Mouse (Mus musculus) spleen, embryonic (tissue): Measurements from ENCODE around the gene Sfxn2.

Source experiments
- CTCF ChIA-PET: fragments of 350-600 bp; sonication (Branson Sonifier 250); formaldehyde crosslinking; loops from one replicate; lab custom pipeline; 2022; lab: Charles Lee

The Sfxn2 gene

GRCm38 (mm10) chr19:46598187-46598586, 25.0 kb downstream of the Sfxn2 start:
- CTCF ChIA-PET = interaction anchor here (0.6 to 0.9 kb wide), 3 partner anchors 14 to 32 kb away, joined by 4 to 7 read pairs (median 4); no protein-coding TSS in a partner anchor

GRCm38 (mm10) chr19:46598720-46599252, 25.6 kb downstream of the Sfxn2 start, which contains the start of gene Wbp1l:
Gene Wbp1l, plus strand, starts transcription at chr19:46599084.
- CTCF ChIA-PET = interaction anchor here (0.6 to 0.9 kb wide), 3 partner anchors 13 to 33 kb away, joined by 4 to 7 read pairs (median 4); no protein-coding TSS in a partner anchor

- CTCF ChIA-PET = interaction anchor here (0.9 kb wide), 1 partner anchor 12 kb away, joined by 4 read pairs; no protein-coding TSS in a partner anchor
Observed at GRCm38 (mm10) chr19:46599375-46600256, 26.5 kb downstream of the Sfxn2 start.

GRCm38 (mm10) chr19:46600371-46600770, 27.2 kb downstream of the Sfxn2 start:
- CTCF ChIA-PET = interaction anchor here (0.6 kb wide), 2 partner anchors 9 to 94 kb away, joined by 3 to 9 read pairs; no protein-coding TSS in a partner anchor

GRCm38 (mm10) chr19:46601491-46601890, 28.3 kb downstream of the Sfxn2 start:
- CTCF ChIA-PET = no interaction called here

- CTCF ChIA-PET = no interaction called here
Observed at GRCm38 (mm10) chr19:46602406-46602805, 29.2 kb downstream of the Sfxn2 start.

- CTCF ChIA-PET = no interaction called here
Observed at GRCm38 (mm10) chr19:46606718-46607117, 33.6 kb downstream of the Sfxn2 start.

GRCm38 (mm10) chr19:46607424-46607823, 34.3 kb downstream of the Sfxn2 start:
- CTCF ChIA-PET = interaction anchor here (0.6 to 0.7 kb wide), 2 partner anchors 24 to 547 kb away, joined by 3 to 4 read pairs; no protein-coding TSS in a partner anchor

- CTCF ChIA-PET = interaction anchor here (0.6 kb wide), 1 partner anchor 24 kb away, joined by 4 read pairs; no protein-coding TSS in a partner anchor
Observed at GRCm38 (mm10) chr19:46608158-46608557, 35.0 kb downstream of the Sfxn2 start.

GRCm38 (mm10) chr19:46616378-46616777, 43.2 kb downstream of the Sfxn2 start:
- CTCF ChIA-PET = interaction anchor here (0.5 kb wide), 1 partner anchor 23 kb away, joined by 3 read pairs; no protein-coding TSS in a partner anchor

- CTCF ChIA-PET = no interaction called here
Observed at GRCm38 (mm10) chr19:46617361-46617760, 44.2 kb downstream of the Sfxn2 start.

- CTCF ChIA-PET = interaction anchor here (0.6 kb wide), 1 partner anchor 1605 kb away, joined by 3 read pairs; no protein-coding TSS in a partner anchor
Observed at GRCm38 (mm10) chr19:46618322-46618721, 45.2 kb downstream of the Sfxn2 start.

GRCm38 (mm10) chr19:46619001-46619400, 45.8 kb downstream of the Sfxn2 start:
- CTCF ChIA-PET = no interaction called here

- CTCF ChIA-PET = no interaction called here
Observed at GRCm38 (mm10) chr19:46619518-46619917, 46.4 kb downstream of the Sfxn2 start.

- CTCF ChIA-PET = no interaction called here
Observed at GRCm38 (mm10) chr19:46620016-46620808, 47.0 kb downstream of the Sfxn2 start.

- CTCF ChIA-PET = no interaction called here
Observed at GRCm38 (mm10) chr19:46621236-46622183, 48.3 kb downstream of the Sfxn2 start.

- CTCF ChIA-PET = no interaction called here
Observed at GRCm38 (mm10) chr19:46622659-46623193, 49.6 kb downstream of the Sfxn2 start.

- CTCF ChIA-PET = no interaction called here
Observed at GRCm38 (mm10) chr19:46623194-46623667, 50.1 kb downstream of the Sfxn2 start.
